Comparison of ENCODE assay signal across 8 mouse cellular contexts in the genomic region with DNA sequence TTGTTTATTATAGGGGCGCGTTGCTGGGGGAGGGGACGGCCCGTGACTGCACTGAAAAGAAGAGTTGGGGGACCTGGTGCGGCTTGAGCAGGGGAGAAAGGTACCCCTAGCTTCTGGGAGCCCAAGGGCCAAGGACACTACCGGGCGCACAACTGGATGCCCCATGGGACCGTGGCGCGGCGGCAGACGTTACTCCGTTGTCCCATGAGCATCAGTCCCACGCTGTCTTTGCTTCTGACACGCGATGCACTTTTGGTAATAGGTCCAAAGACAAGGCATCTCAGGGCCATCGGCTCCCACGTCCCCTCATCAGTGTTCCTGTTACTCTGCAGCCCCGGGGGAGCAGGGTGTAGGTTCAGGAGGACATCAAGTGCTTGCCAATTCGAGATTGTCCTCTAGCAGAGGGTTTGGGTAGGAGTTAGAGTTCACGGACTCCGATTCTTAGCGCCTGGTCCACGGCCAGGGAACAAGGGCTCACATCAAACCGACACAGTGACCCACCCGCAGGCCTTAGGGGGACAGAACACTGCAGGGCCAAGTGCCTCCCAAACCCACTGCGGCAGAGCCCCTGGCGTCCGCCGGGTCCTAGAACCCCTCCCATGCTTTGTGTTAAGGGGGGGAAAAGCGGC. TPM values are rescaled to one million over a fixed set of nuclear protein-coding genes. Genes with fewer than 3 reads are reported as not detected.
DNase-seq lines count a peak whose midpoint lies in the region; ATAC-seq lines count a peak whose summit lies in the region.

No protein-coding gene starts in this region.

- peak overlapping the region; percentile 95 for H3K4me2 ChIP-seq in intestine, embryonic 14.5 days (ENCODE audit: low read length)
- peak overlapping the region; percentile 98 for H3K4me2 ChIP-seq in liver, embryonic 13.5 days
- H3K4me2 ChIP-seq in neural tube, embryonic 12.5 days (replicated peaks), result peak overlapping the region; percentile 90

- 0 out of 2 replicates have a peak, but pooled peaks cover 5% of the 10 kb centered on the region for H3K36me3 ChIP-seq in intestine, embryonic 14.5 days (ENCODE audit: control insufficient read depth, insufficient read depth, low read length)
- no peaks in the 10 kb centered on the region for H3K36me3 ChIP-seq in liver, embryonic 13.5 days
- peaks cover 3% of the 10 kb centered on the region; the same call in 1 of the 2 replicates for H3K36me3 ChIP-seq in neural tube, embryonic 12.5 days

- under 1% methylated on average over 31 of the region's 31 CpGs for WGBS in intestine, embryonic 14.5 days
- under 1% methylated on average over 31 of the region's 31 CpGs for WGBS in liver, embryonic 13.5 days (ENCODE audit: insufficient replicate concordance)
- under 1% methylated on average over 31 of the region's 31 CpGs for WGBS in neural tube, embryonic 12.5 days

- ATAC-seq in intestine, embryonic 14.5 days (replicated peaks; ENCODE audit: low FRiP score, low TSS enrichment, low read depth), result peak; percentile 54
- peak; percentile 25; the same call in 1 of the 2 replicates for ATAC-seq in liver, embryonic 13.5 days (ENCODE audit: low read depth)
- peak; percentile 59 for ATAC-seq in neural tube, embryonic 12.5 days (ENCODE audit: low FRiP score, low read depth)

- no peaks in the 10 kb centered on the region for H3K27me3 ChIP-seq in intestine, embryonic 14.5 days (replicated peaks; ENCODE audit: control insufficient read depth, insufficient read depth, low read length)
- peaks cover 74% of the 10 kb centered on the region for H3K27me3 ChIP-seq in liver, embryonic 13.5 days
- H3K27me3 ChIP-seq in neural tube, embryonic 12.5 days (replicated peaks), result no peaks in the 10 kb centered on the region

- peak overlapping the region; percentile 96 for H3K4me3 ChIP-seq in intestine, embryonic 14.5 days (ENCODE audit: low read depth, low read length)
- H3K4me3 ChIP-seq in liver, embryonic 13.5 days (replicated peaks), result peak overlapping the region; percentile 68
- H3K4me3 ChIP-seq in neural tube, embryonic 12.5 days, result peak overlapping the region; percentile 91

- peaks cover 32% of the 10 kb centered on the region for H3K4me1 ChIP-seq in intestine, embryonic 14.5 days (replicated peaks; ENCODE audit: control insufficient read depth, insufficient read depth, low read length)
- H3K4me1 ChIP-seq in liver, embryonic 13.5 days (replicated peaks), result peaks cover 32% of the 10 kb centered on the region
- peaks cover 35% of the 10 kb centered on the region for H3K4me1 ChIP-seq in neural tube, embryonic 12.5 days

- peak; percentile 44 for DNase-seq in urinary bladder, postnatal 14 days (ENCODE audit: low spot score)
- no peak for DNase-seq in urinary bladder, postnatal 10 days (ENCODE audit: low spot score)
- DNase-seq in embryo, embryonic 10.5 days (ENCODE audit: low spot score), result peak; percentile 84
- peak; percentile 81 for DNase-seq in gastrocnemius, postnatal 25 days
- DNase-seq in intestine, embryonic 14.5 days (ENCODE audit: low spot score), result peak; percentile 89
- DNase-seq in liver, embryonic 13.5 days, result no peak
- no peak for DNase-seq in T-cell, adult 2 months (ENCODE audit: low spot score)

- peak overlapping the region; percentile 63 for H3K9ac ChIP-seq in intestine, embryonic 14.5 days (ENCODE audit: low read length)
- H3K9ac ChIP-seq in liver, embryonic 13.5 days, result peak overlapping the region; percentile 72
- peak overlapping the region; percentile 95 for H3K9ac ChIP-seq in neural tube, embryonic 12.5 days

- H3K27ac ChIP-seq in intestine, embryonic 14.5 days (ENCODE audit: low read depth), result peak overlapping the region; percentile 89
- H3K27ac ChIP-seq in liver, embryonic 13.5 days, result peak overlapping the region; percentile 18; the same call in 1 of the 2 replicates
- H3K27ac ChIP-seq in neural tube, embryonic 12.5 days, result peak overlapping the region; percentile 84

- H3K9me3 ChIP-seq in intestine, embryonic 14.5 days (ENCODE audit: control insufficient read depth, low read length), result no peaks in the 10 kb centered on the region
- no peaks in the 10 kb centered on the region for H3K9me3 ChIP-seq in liver, embryonic 13.5 days (replicated peaks)
- no peaks in the 10 kb centered on the region for H3K9me3 ChIP-seq in neural tube, embryonic 12.5 days

RNA-seq across cellular contexts. Expression of gene Ddit4, which starts 0.6 kb away (rescaled TPM):
- 10 to 100 TPM in 1 of 2 experiments, 1 to 10 TPM in 1; 8.6 to 11.4 TPM for total RNA-seq in gastrocnemius, postnatal 25 days (2021)
- polyA plus RNA-seq in intestine, embryonic 14.5 days (2014; fragmentation: Nextera tagmentation; extraction: Ambion mirVana), result 2.0 and 3.0 TPM in 2 replicates
- polyA plus RNA-seq in liver, embryonic 13.5 days (2015; fragmentation: Nextera tagmentation; extraction: Ambion mirVana), result 2.7 and 2.8 TPM in 2 replicates
- 75.7 and 78.9 TPM in 2 replicates for polyA plus RNA-seq in neural tube, embryonic 12.5 days (2016; fragmentation: Nextera tagmentation; extraction: Ambion mirVana)

RNA-seq across cellular contexts. Expression of gene Ascc1, which starts 50.3 kb away (rescaled TPM):
- 10 to 100 TPM; 11.4 to 12.0 TPM for total RNA-seq in gastrocnemius, postnatal 25 days (2021)
- polyA plus RNA-seq in intestine, embryonic 14.5 days (2014; fragmentation: Nextera tagmentation; extraction: Ambion mirVana), result 48.2 and 48.7 TPM in 2 replicates
- polyA plus RNA-seq in liver, embryonic 13.5 days (2015; fragmentation: Nextera tagmentation; extraction: Ambion mirVana), result 21.6 and 23.0 TPM in 2 replicates
- polyA plus RNA-seq in neural tube, embryonic 12.5 days (2016; fragmentation: Nextera tagmentation; extraction: Ambion mirVana), result 36.8 and 37.0 TPM in 2 replicates

RNA-seq across cellular contexts. Expression of gene Anapc16, which starts 50.7 kb away (rescaled TPM):
- 10 to 100 TPM; 40.7 to 40.9 TPM for total RNA-seq in gastrocnemius, postnatal 25 days (2021)
- 107 and 117 TPM in 2 replicates for polyA plus RNA-seq in intestine, embryonic 14.5 days (2014; fragmentation: Nextera tagmentation; extraction: Ambion mirVana)
- polyA plus RNA-seq in liver, embryonic 13.5 days (2015; fragmentation: Nextera tagmentation; extraction: Ambion mirVana), result 46.4 and 52.7 TPM in 2 replicates
- 116 and 122 TPM in 2 replicates for polyA plus RNA-seq in neural tube, embryonic 12.5 days (2016; fragmentation: Nextera tagmentation; extraction: Ambion mirVana)

Comparison
In these comparisons a context has a peak if more than half of its experiments do, and no peak if none do; other contexts are left out.
1. DNase-seq: peak in urinary bladder, postnatal 14 days (single experiment), embryo, embryonic 10.5 days (single experiment), gastrocnemius, postnatal 25 days (single experiment) and intestine, embryonic 14.5 days (single experiment); none in urinary bladder, postnatal 10 days (single experiment), liver, embryonic 13.5 days (single experiment) and T-cell, adult 2 months (single experiment).
2. H3K27ac ChIP-seq: peak in every context shown above with its lines; median percentile 89 in intestine, embryonic 14.5 days; 84 in neural tube, embryonic 12.5 days; 18 in liver, embryonic 13.5 days.
3. RNA of gene Ddit4, which starts 0.6 kb away (polyA plus RNA-seq): 75.7 to 78.9 TPM in neural tube, embryonic 12.5 days; 2.0 to 3.0 TPM in intestine, embryonic 14.5 days and 2.7 to 2.8 TPM in liver, embryonic 13.5 days; every median in the first group is over 10 times any median in the second.
4. Peak in every context shown above with its lines, with median percentiles within 50 percentile points of each other: ATAC-seq, H3K4me2 ChIP-seq, H3K4me3 ChIP-seq and H3K9ac ChIP-seq.